Mouse (Mus musculus): ENCODE measurements around the gene Ugt1a2. TPM values are rescaled to one million over a fixed set of nuclear protein-coding genes. Genes with fewer than 3 reads are reported as not detected.
"Not testable (repeated sequence)": the region's sequence is repeated elsewhere in the genome, so short reads cannot be mapped to it uniquely, and the experiment has no call there.

Ugt1a2 gene
- not detected in 2 replicates for polyA plus RNA-seq (2015; fragmentation: Nextera tagmentation; extraction: Ambion mirVana)

GRCm38 (mm10) chr1:88200456-88200855, at the start of gene Ugt1a2:
Gene Ugt1a2 (plus strand): TSS chr1:88200601.
- ATAC-seq, result no peak
- Histone ChIP-seq H3K36me3 (ENCODE audit: control insufficient read depth, insufficient read depth) (no peaks in the 10 kb centered on the region), H3K4me1 (replicated peaks; ENCODE audit: control insufficient read depth, insufficient read depth, low read length) (no peaks in the 10 kb centered on the region), H3K9ac (replicated peaks; ENCODE audit: low read depth, low read length) (no peak within 1 kb of the TSS), H3K27me3 (replicated peaks; ENCODE audit: control insufficient read depth, insufficient read depth, low read length) (no peaks in the 10 kb centered on the region), H3K9me3 (ENCODE audit: control insufficient read depth, low read length) (0 out of 2 replicates have a peak, but pooled peaks cover 2% of the 10 kb centered on the region), H3K4me2 (ENCODE audit: low read length) (no peak within 1 kb of the TSS), H3K4me3 (replicated peaks; ENCODE audit: low read length) (no peak within 1 kb of the TSS), H3K27ac (ENCODE audit: low read length) (no peak within 1 kb of the TSS)
- WGBS, result 91% methylated on average over 7 of the region's 7 CpGs

GRCm38 (mm10) chr1:88158430-88158829, 42.0 kb upstream of the Ugt1a2 start:
- H3K4me1 ChIP-seq (replicated peaks; ENCODE audit: control insufficient read depth, insufficient read depth, low read length), result no peaks in the 10 kb centered on the region
- ATAC-seq, result no peak
- H3K9me3 ChIP-seq (ENCODE audit: control insufficient read depth, low read length), result no peaks in the 10 kb centered on the region
- H3K4me2 ChIP-seq (ENCODE audit: low read length), result no peak overlapping the region
- H3K27me3 ChIP-seq (replicated peaks; ENCODE audit: control insufficient read depth, insufficient read depth, low read length), result no peaks in the 10 kb centered on the region
- H3K27ac ChIP-seq (ENCODE audit: low read length), result no peak overlapping the region
- 95% methylated on average over 2 of the region's 2 CpGs for WGBS
- H3K9ac ChIP-seq (replicated peaks; ENCODE audit: low read depth, low read length), result no peak overlapping the region
- H3K36me3 ChIP-seq (ENCODE audit: control insufficient read depth, insufficient read depth), result no peaks in the 10 kb centered on the region
- no peak overlapping the region for H3K4me3 ChIP-seq (replicated peaks; ENCODE audit: low read length)

- no peaks in the 10 kb centered on the region for H3K36me3 ChIP-seq (ENCODE audit: control insufficient read depth, insufficient read depth)
- H3K9ac ChIP-seq (replicated peaks; ENCODE audit: low read depth, low read length), result no peak within 1 kb of the TSS
- no peak within 1 kb of the TSS for H3K4me2 ChIP-seq (ENCODE audit: low read length)
- no peaks in the 10 kb centered on the region for H3K27me3 ChIP-seq (replicated peaks; ENCODE audit: control insufficient read depth, insufficient read depth, low read length)
- ATAC-seq, result no peak
- no peak within 1 kb of the TSS for H3K27ac ChIP-seq (ENCODE audit: low read length)
- H3K4me1 ChIP-seq (replicated peaks; ENCODE audit: control insufficient read depth, insufficient read depth, low read length), result no peaks in the 10 kb centered on the region
- H3K4me3 ChIP-seq (replicated peaks; ENCODE audit: low read length), result no peak within 1 kb of the TSS
- H3K9me3 ChIP-seq (ENCODE audit: control insufficient read depth, low read length), result no peaks in the 10 kb centered on the region
- 78% methylated on average over 5 of the region's 5 CpGs for WGBS
These were observed 34.7 kb upstream of the Ugt1a2 start, which contains the start of gene Ugt1a5 for GRCm38 (mm10) chr1:88165711-88166110. Gene Ugt1a5 (plus strand): TSS chr1:88166012.

- not testable (repeated sequence) for H3K9me3 ChIP-seq (ENCODE audit: control insufficient read depth, low read length); H3K27ac ChIP-seq (ENCODE audit: low read length); H3K4me3 ChIP-seq (replicated peaks; ENCODE audit: low read length); ATAC-seq; H3K9ac ChIP-seq (replicated peaks; ENCODE audit: low read depth, low read length); H3K36me3 ChIP-seq (ENCODE audit: control insufficient read depth, insufficient read depth); H3K27me3 ChIP-seq (replicated peaks; ENCODE audit: control insufficient read depth, insufficient read depth, low read length); H3K4me1 ChIP-seq (replicated peaks; ENCODE audit: control insufficient read depth, insufficient read depth, low read length); H3K4me2 ChIP-seq (ENCODE audit: low read length)
- 93% methylated on average over 5 of the region's 7 CpGs for WGBS
These were observed 28.2 kb upstream of the Ugt1a2 start for GRCm38 (mm10) chr1:88172190-88172589.

- Histone ChIP-seq H3K4me3 (replicated peaks; ENCODE audit: low read length) (no peak overlapping the region), H3K9ac (replicated peaks; ENCODE audit: low read depth, low read length) (no peak overlapping the region), H3K27me3 (replicated peaks; ENCODE audit: control insufficient read depth, insufficient read depth, low read length) (no peaks in the 10 kb centered on the region), H3K36me3 (ENCODE audit: control insufficient read depth, insufficient read depth) (no peaks in the 10 kb centered on the region), H3K4me1 (replicated peaks; ENCODE audit: control insufficient read depth, insufficient read depth, low read length) (no peaks in the 10 kb centered on the region), H3K27ac (ENCODE audit: low read length) (no peak overlapping the region), H3K9me3 (ENCODE audit: control insufficient read depth, low read length) (peaks cover 5% of the 10 kb centered on the region; the same call in 1 of the 2 replicates), H3K4me2 (ENCODE audit: low read length) (no peak overlapping the region)
- 86% methylated on average over 1 of the region's 1 CpGs for whole genome bisulfite sequencing
- no peak for ATAC-seq
These were observed 20.7 kb upstream of the Ugt1a2 start for GRCm38 (mm10) chr1:88179657-88180056.

GRCm38 (mm10) chr1:88186325-88186935, 14.0 kb upstream of the Ugt1a2 start:
- no peak overlapping the region for H3K9ac ChIP-seq (replicated peaks; ENCODE audit: low read depth, low read length)
- no peaks in the 10 kb centered on the region for H3K9me3 ChIP-seq (ENCODE audit: control insufficient read depth, low read length)
- no peak overlapping the region for H3K4me3 ChIP-seq (replicated peaks; ENCODE audit: low read length)
- no peak for ATAC-seq
- H3K4me1 ChIP-seq (replicated peaks; ENCODE audit: control insufficient read depth, insufficient read depth, low read length), result no peaks in the 10 kb centered on the region
- no peak overlapping the region for H3K27ac ChIP-seq (ENCODE audit: low read length)
- 0 out of 2 replicates have a peak, but pooled peaks cover 3% of the 10 kb centered on the region for H3K27me3 ChIP-seq (replicated peaks; ENCODE audit: control insufficient read depth, insufficient read depth, low read length)
- no peak overlapping the region for H3K4me2 ChIP-seq (ENCODE audit: low read length)
- no peaks in the 10 kb centered on the region for H3K36me3 ChIP-seq (ENCODE audit: control insufficient read depth, insufficient read depth)
- 92% methylated on average over 5 of the region's 5 CpGs for WGBS

- no peak overlapping the region for H3K27ac ChIP-seq (ENCODE audit: low read length)
- H3K36me3 ChIP-seq (ENCODE audit: control insufficient read depth, insufficient read depth), result no peaks in the 10 kb centered on the region
- 70% methylated on average over 3 of the region's 3 CpGs for WGBS
- H3K27me3 ChIP-seq (replicated peaks; ENCODE audit: control insufficient read depth, insufficient read depth, low read length), result no peaks in the 10 kb centered on the region
- no peak overlapping the region for H3K4me2 ChIP-seq (ENCODE audit: low read length)
- H3K4me3 ChIP-seq (replicated peaks; ENCODE audit: low read length), result no peak overlapping the region
- H3K9ac ChIP-seq (replicated peaks; ENCODE audit: low read depth, low read length), result no peak overlapping the region
- H3K4me1 ChIP-seq (replicated peaks; ENCODE audit: control insufficient read depth, insufficient read depth, low read length), result no peaks in the 10 kb centered on the region
- ATAC-seq, result no peak
- no peaks in the 10 kb centered on the region for H3K9me3 ChIP-seq (ENCODE audit: control insufficient read depth, low read length)
These were observed 8.3 kb upstream of the Ugt1a2 start for GRCm38 (mm10) chr1:88192136-88192535.

- Histone ChIP-seq H3K36me3 (ENCODE audit: control insufficient read depth, insufficient read depth) (no peaks in the 10 kb centered on the region), H3K27ac (ENCODE audit: low read length) (no peak overlapping the region), H3K9me3 (ENCODE audit: control insufficient read depth, low read length) (no peaks in the 10 kb centered on the region), H3K9ac (replicated peaks; ENCODE audit: low read depth, low read length) (no peak overlapping the region), H3K4me3 (replicated peaks; ENCODE audit: low read length) (no peak overlapping the region), H3K27me3 (replicated peaks; ENCODE audit: control insufficient read depth, insufficient read depth, low read length) (no peaks in the 10 kb centered on the region), H3K4me1 (replicated peaks; ENCODE audit: control insufficient read depth, insufficient read depth, low read length) (no peaks in the 10 kb centered on the region), H3K4me2 (ENCODE audit: low read length) (no peak overlapping the region)
- WGBS, result 96% methylated on average over 1 of the region's 1 CpGs
- ATAC-seq, result no peak
These were observed 4.7 kb upstream of the Ugt1a2 start for GRCm38 (mm10) chr1:88195687-88196086.

GRCm38 (mm10) chr1:88197443-88197842, 3.0 kb upstream of the Ugt1a2 start:
- 80% methylated on average over 3 of the region's 3 CpGs for WGBS
- H3K27me3 ChIP-seq (replicated peaks; ENCODE audit: control insufficient read depth, insufficient read depth, low read length), result no peaks in the 10 kb centered on the region
- no peak for ATAC-seq
- no peaks in the 10 kb centered on the region for H3K4me1 ChIP-seq (replicated peaks; ENCODE audit: control insufficient read depth, insufficient read depth, low read length)
- no peaks in the 10 kb centered on the region for H3K9me3 ChIP-seq (ENCODE audit: control insufficient read depth, low read length)
- H3K27ac ChIP-seq (ENCODE audit: low read length), result no peak overlapping the region
- no peak overlapping the region for H3K4me2 ChIP-seq (ENCODE audit: low read length)
- H3K9ac ChIP-seq (replicated peaks; ENCODE audit: low read depth, low read length), result no peak overlapping the region
- no peak overlapping the region for H3K4me3 ChIP-seq (replicated peaks; ENCODE audit: low read length)
- H3K36me3 ChIP-seq (ENCODE audit: control insufficient read depth, insufficient read depth), result no peaks in the 10 kb centered on the region

- no peaks in the 10 kb centered on the region for H3K36me3 ChIP-seq (ENCODE audit: control insufficient read depth, insufficient read depth)
- H3K4me2 ChIP-seq (ENCODE audit: low read length), result no peak overlapping the region
- ATAC-seq, result no peak
- no peaks in the 10 kb centered on the region for H3K27me3 ChIP-seq (replicated peaks; ENCODE audit: control insufficient read depth, insufficient read depth, low read length)
- no peaks in the 10 kb centered on the region for H3K4me1 ChIP-seq (replicated peaks; ENCODE audit: control insufficient read depth, insufficient read depth, low read length)
- no peak overlapping the region for H3K27ac ChIP-seq (ENCODE audit: low read length)
- no peak overlapping the region for H3K9ac ChIP-seq (replicated peaks; ENCODE audit: low read depth, low read length)
- 80% methylated on average over 2 of the region's 2 CpGs for WGBS
- 0 out of 2 replicates have a peak, but pooled peaks cover 2% of the 10 kb centered on the region for H3K9me3 ChIP-seq (ENCODE audit: control insufficient read depth, low read length)
- H3K4me3 ChIP-seq (replicated peaks; ENCODE audit: low read length), result no peak overlapping the region
These were observed 405 bp upstream of the Ugt1a2 start for GRCm38 (mm10) chr1:88199996-88200395.
